Mouse (Mus musculus) hindbrain, embryonic 14.5 days (tissue): Measurements from ENCODE around the gene Prom1. TPM values are rescaled to one million over a fixed set of nuclear protein-coding genes. Genes with fewer than 3 reads are reported as not detected.

Experiments
- ATAC-seq: fragments of 200-750 bp; cut with Nextera tagmentation; 2 replicates; pipeline ENCODE4 v1.8.0; 2017; ENCODE audit warnings: moderate number of reproducible peaks, mild to moderate bottlenecking, moderate TSS enrichment, moderate library complexity; ENCODE audit not compliant: low FRiP score
- DNase-seq: peaks from one replicate; pipeline ENCODE4 v3.0.0-alpha.2; 2015; ENCODE audit warnings: low spot score
- H3K27ac ChIP-seq: fragments of 300-500 bp; sonication (generic); 2 replicates; pipeline ENCODE4 v1.5.1; 2014; ENCODE audit warnings: mild to moderate bottlenecking, moderate library complexity
- H3K27me3 ChIP-seq: fragments of 300-500 bp; sonication (generic); 2 replicates; pipeline ENCODE4 v1.6.1; 2014; ENCODE audit warnings: mild to moderate bottlenecking, low read length, mixed read lengths; ENCODE audit not compliant: control insufficient read depth, insufficient read depth
- H3K36me3 ChIP-seq: fragments of 300-500 bp; sonication (generic); replicated peaks from 2 replicates; pipeline ENCODE4 v1.6.1; 2014; ENCODE audit not compliant: control insufficient read depth, insufficient read depth
- H3K4me1 ChIP-seq: fragments of 300-500 bp; sonication (generic); replicated peaks from 2 replicates; pipeline ENCODE4 v1.6.1; 2014; ENCODE audit warnings: antibody characterized with exemption, low read length, mixed read lengths; ENCODE audit not compliant: control insufficient read depth, insufficient read depth
- H3K4me2 ChIP-seq: fragments of 300-500 bp; sonication (generic); replicated peaks from 2 replicates; pipeline ENCODE4 v1.6.1; 2014; ENCODE audit warnings: mild to moderate bottlenecking, moderate library complexity
- H3K4me3 ChIP-seq: fragments of 300-500 bp; sonication (generic); replicated peaks from 2 replicates; pipeline ENCODE4 v1.5.1; 2014; ENCODE audit warnings: mild to moderate bottlenecking, low read length
- H3K9ac ChIP-seq: fragments of 300-500 bp; sonication (generic); 2 replicates; pipeline ENCODE4 v1.6.1; 2014
- H3K9me3 ChIP-seq: fragments of 300-500 bp; sonication (generic); 2 replicates; pipeline ENCODE4 v1.6.1; 2016; ENCODE audit warnings: low read length; ENCODE audit not compliant: control insufficient read depth
- WGBS: fragments of 180-500 bp; shearing (Covaris S2); extraction: QIAGEN DNeasy Blood & Tissue Kit; methylation state at CpG from one replicate; pipeline ENCODE4 v1.1.7; 2014; 5-methylcytosine and 5-hydroxymethylcytosine counted together
- polyA plus RNA-seq: library from polyadenylated mRNA; unstranded; fragments of >200 nt; fragmentation: Nextera tagmentation; extraction: Ambion mirVana; gene quantifications from 2 replicates; pipeline ENCODE4 v1.2.1, GENCODE M21; 2014

Gene Prom1
- polyA plus RNA-seq, 1 experiment from 2014 or later: 42.6 TPM

DNA sequence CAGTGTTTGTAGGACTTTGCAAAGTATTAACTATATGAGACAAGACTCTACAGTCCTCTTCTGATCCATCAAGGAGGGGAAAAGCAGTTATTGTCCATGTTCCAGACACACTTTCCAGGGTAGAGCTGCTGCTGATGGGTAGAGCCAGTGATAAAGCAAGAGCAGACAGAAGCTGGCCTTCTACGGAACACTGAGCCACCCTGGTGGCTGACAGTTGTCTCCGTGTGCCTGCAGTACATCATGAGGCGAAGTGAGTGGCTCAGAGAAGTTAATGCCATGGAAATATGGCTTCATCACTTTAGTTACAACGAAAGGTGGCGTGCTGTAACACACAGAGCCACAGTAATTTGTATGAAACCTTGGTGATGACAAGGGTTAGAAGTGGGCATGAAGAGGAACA lies 112.8 kb downstream of the Prom1 start:
- DNase-seq (no peak), ATAC-seq (no peak)
- no peaks in the 10 kb centered on the region for H3K9me3 ChIP-seq
- 83% methylated on average over 5 of the region's 5 CpGs for WGBS
- H3K9ac ChIP-seq: no peak overlapping the region
- no peak overlapping the region for H3K4me3 ChIP-seq
- no peaks in the 10 kb centered on the region for H3K36me3 ChIP-seq
- H3K4me1 ChIP-seq: no peaks in the 10 kb centered on the region
- H3K27ac ChIP-seq: no peak overlapping the region
- no peak overlapping the region for H3K4me2 ChIP-seq
- no peaks in the 10 kb centered on the region for H3K27me3 ChIP-seq

DNA sequence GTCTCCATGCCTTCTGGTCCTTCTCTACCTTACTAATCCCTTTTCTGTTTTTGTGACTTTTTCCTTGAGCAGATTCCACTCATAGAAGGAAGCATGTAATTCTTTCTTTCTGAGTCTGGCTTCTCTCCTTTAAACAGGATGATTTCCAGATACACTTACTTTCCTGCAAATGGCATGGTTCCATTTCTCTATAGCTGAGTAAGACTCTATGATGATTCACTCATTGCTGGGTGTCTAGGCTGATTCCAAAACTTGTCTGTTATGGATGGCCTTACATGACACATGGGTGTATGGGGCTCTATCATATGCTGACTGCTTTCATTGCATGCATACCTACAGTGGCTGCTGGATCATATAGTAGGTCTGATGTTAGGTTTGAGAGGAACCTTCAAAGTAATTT lies 115.6 kb downstream of the Prom1 start:
- H3K9me3 ChIP-seq: no peaks in the 10 kb centered on the region
- no peaks in the 10 kb centered on the region for H3K27me3 ChIP-seq
- DNase-seq (no peak), ATAC-seq (no peak)
- no peak overlapping the region for H3K9ac ChIP-seq
- H3K4me3 ChIP-seq: no peak overlapping the region
- no peak overlapping the region for H3K27ac ChIP-seq
- H3K36me3 ChIP-seq: no peaks in the 10 kb centered on the region
- no peaks in the 10 kb centered on the region for H3K4me1 ChIP-seq
- H3K4me2 ChIP-seq: no peak overlapping the region

DNA sequence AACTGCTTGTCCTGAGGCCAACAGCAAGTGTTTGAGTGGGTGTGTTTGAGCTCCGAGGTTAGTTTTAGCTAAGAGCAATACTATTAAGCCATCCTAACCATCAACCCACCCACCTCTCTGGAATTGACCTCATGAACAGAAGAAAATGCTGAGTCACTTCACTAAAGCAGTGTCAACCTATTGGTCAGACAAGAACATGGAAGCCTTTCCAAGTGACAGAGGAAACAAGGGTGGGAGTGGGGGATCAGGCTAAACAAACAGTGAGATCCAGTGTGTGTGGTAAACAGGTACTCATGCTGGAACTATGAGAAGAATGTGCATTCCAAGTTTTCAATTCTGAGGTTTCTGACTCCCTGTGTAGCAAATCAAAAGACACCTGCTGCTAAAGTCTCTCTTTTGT lies 118.9 kb downstream of the Prom1 start:
- no peaks in the 10 kb centered on the region for H3K4me1 ChIP-seq
- no peak overlapping the region for H3K27ac ChIP-seq
- no peaks in the 10 kb centered on the region for H3K27me3 ChIP-seq
- DNase-seq (no peak), ATAC-seq (no peak)
- H3K4me2 ChIP-seq: no peak overlapping the region
- WGBS: 67% methylated on average over 1 of the region's 1 CpGs
- no peaks in the 10 kb centered on the region for H3K9me3 ChIP-seq
- no peak overlapping the region for H3K9ac ChIP-seq
- H3K36me3 ChIP-seq: no peaks in the 10 kb centered on the region
- H3K4me3 ChIP-seq: no peak overlapping the region

DNA sequence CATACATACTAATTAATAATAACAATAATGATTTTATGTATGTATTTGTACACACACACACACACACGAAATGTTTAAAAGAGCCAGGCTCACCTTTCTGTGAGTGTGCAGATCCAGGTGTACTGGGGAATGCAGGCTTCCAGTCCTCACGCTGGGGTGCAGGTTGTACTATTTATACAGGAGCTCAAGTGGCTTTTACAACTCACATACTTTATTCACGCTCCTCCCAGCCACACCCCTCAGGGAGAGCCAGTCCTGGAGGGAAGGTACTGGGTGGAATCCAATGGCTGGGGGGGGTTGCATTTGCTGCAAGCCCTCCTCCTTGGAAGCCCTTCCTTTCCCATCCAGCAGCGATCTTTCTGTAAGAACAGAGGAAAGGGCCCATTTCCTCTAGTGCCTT lies 120.2 kb downstream of the Prom1 start, which contains the start of gene Fgfbp1:
TSS of gene Fgfbp1 (minus strand) at position 160 of the 400 bp plus-strand sequence.
- no peaks in the 10 kb centered on the region for H3K27me3 ChIP-seq
- H3K4me3 ChIP-seq: no peak within 1 kb of the TSS
- H3K4me2 ChIP-seq: no peak within 1 kb of the TSS
- DNase-seq (no peak), ATAC-seq (no peak)
- no peak within 1 kb of the TSS for H3K27ac ChIP-seq
- H3K9me3 ChIP-seq: no peaks in the 10 kb centered on the region
- H3K4me1 ChIP-seq: no peaks in the 10 kb centered on the region
- no peak within 1 kb of the TSS for H3K9ac ChIP-seq
- 60% methylated on average over 4 of the region's 4 CpGs for WGBS
- no peaks in the 10 kb centered on the region for H3K36me3 ChIP-seq

DNA sequence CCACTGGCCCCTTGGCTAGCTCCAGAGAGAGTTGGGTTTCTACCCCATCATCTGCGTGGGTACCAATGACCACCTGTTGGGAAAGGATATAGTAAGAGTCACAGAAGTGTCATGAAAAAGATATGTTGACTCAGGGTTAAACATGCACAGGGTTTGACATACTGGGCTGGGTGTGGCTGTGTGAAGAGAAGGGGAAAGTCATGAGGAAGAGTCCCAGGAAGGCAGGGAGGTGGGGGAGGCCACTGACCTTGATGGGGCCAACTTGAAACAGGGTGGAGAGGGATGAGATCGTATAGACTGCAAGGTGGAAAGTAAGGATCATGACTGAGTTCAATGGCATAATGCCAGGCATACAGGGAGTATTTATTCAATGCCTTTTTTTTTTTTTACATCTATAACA lies 121.4 kb downstream of the Prom1 start:
- WGBS: 90% methylated on average over 2 of the region's 2 CpGs
- DNase-seq (no peak), ATAC-seq (no peak)
- Histone ChIP-seq H3K4me1 (no peaks in the 10 kb centered on the region), H3K4me3 (no peak overlapping the region), H3K4me2 (no peak overlapping the region), H3K27me3 (no peaks in the 10 kb centered on the region), H3K36me3 (no peaks in the 10 kb centered on the region), H3K9me3 (no peaks in the 10 kb centered on the region), H3K27ac (no peak overlapping the region), H3K9ac (no peak overlapping the region)

DNA sequence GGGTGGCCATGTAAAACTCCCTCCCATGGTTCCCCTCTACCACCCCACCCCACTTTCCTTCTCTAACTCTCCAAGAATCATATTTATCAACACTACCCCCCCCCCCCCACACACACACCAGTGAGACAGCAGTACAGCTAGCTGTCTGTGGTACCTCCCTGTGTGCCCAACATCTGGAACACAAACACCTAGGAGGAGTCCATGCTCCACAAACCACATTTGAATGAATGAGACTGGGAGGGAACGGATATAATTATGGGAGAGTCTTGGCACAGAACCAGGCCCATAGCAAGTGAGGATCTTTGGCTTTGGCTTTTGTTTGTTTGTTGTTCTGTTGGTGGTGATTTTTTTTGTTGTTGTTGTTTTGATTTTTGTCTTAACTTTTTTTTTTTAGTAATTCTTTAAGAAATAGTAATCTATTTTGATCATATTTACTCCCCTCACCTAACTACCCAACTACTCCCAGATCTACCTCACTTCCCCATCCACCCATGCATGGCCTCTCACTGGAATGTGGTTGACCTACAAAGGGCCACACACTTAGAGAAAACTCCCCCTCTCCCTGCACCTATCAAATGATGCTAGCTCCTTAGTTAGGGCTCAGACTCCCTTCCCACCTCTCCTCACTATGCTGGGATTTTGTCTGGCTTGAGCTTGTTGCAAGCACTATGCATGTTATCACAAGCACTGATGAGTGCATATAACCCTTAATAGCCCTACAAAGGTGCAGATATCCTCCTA lies 124.8 kb downstream of the Prom1 start:
- H3K9ac ChIP-seq: no peak overlapping the region
- no peaks in the 10 kb centered on the region for H3K4me1 ChIP-seq
- H3K27ac ChIP-seq: no peak overlapping the region
- no peaks in the 10 kb centered on the region for H3K9me3 ChIP-seq
- no peaks in the 10 kb centered on the region for H3K36me3 ChIP-seq
- H3K27me3 ChIP-seq: no peaks in the 10 kb centered on the region
- 72% methylated on average over 1 of the region's 1 CpGs for WGBS
- DNase-seq: no peak
- ATAC-seq: no peak
- H3K4me3 ChIP-seq: no peak overlapping the region
- H3K4me2 ChIP-seq: no peak overlapping the region

DNA sequence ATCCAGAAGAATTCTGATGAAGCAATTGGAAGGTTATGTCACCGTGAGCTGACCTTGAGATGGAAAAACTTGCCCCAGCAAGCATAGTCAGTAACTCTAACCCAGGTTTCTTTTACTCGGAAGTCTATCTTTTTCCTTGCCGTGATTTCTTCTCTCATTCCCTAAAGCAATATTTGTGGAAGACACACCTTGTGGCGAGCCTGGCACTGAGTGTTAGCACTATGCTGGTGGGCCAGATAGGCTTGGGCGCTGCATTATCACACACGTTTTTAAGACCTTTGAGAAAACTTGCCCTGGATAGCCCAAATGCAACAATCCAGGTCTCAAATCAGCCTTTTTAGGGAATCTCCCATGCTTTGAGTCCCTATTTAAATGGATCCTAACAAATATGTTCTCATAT lies 127.7 kb downstream of the Prom1 start:
- no peak overlapping the region for H3K9ac ChIP-seq
- DNase-seq (no peak), ATAC-seq (no peak)
- H3K27me3 ChIP-seq: no peaks in the 10 kb centered on the region
- no peak overlapping the region for H3K27ac ChIP-seq
- no peaks in the 10 kb centered on the region for H3K36me3 ChIP-seq
- no peaks in the 10 kb centered on the region for H3K9me3 ChIP-seq
- no peaks in the 10 kb centered on the region for H3K4me1 ChIP-seq
- 94% methylated on average over 6 of the region's 6 CpGs for WGBS
- H3K4me2 ChIP-seq: no peak overlapping the region
- no peak overlapping the region for H3K4me3 ChIP-seq

DNA sequence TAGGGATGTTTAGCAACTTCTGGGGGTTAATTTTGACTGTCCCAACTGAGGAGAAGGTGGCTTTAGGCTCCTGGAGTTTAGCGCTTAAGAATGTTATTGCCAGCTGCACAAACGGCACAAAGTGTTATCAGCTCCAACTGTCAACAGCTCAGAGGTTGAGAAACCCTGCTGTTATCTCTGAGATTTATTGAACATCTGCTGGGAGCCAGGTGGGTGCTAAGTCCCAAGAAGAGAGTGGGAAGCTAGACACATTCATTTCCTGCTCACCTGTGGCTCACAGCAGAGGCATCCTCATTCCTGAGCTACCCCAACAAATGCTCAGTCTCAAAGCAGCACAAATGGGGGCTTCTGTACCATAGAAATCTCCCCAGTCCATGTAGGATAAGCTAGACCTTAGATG lies 130.7 kb downstream of the Prom1 start:
- no peak overlapping the region for H3K4me2 ChIP-seq
- H3K27ac ChIP-seq: no peak overlapping the region
- DNase-seq: no peak
- 84% methylated on average over 2 of the region's 2 CpGs for WGBS
- H3K36me3 ChIP-seq: no peaks in the 10 kb centered on the region
- no peak overlapping the region for H3K4me3 ChIP-seq
- no peaks in the 10 kb centered on the region for H3K4me1 ChIP-seq
- ATAC-seq: no peak
- no peak overlapping the region for H3K9ac ChIP-seq
- no peaks in the 10 kb centered on the region for H3K9me3 ChIP-seq
- no peaks in the 10 kb centered on the region for H3K27me3 ChIP-seq

DNA sequence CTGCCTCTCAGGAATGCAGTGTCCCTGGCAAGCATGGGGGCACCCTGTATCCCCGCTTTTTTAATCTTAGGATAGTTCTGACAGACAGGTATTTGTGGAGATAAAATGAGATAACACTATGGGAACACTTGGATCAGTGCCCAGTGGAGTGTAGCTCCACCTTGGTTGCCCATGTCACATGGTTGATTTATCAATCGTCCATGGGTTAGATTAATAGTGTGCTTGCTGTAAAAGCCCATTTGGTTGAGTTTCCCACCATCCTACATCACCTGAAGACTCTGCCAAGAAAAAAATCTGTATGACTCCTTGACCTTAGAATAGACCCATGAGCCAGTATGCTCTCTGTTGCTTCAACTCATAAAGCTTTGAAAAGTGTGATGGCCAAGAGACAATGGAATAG lies 131.3 kb downstream of the Prom1 start:
- H3K4me3 ChIP-seq: no peak overlapping the region
- ATAC-seq (no peak), DNase-seq (no peak)
- no peak overlapping the region for H3K4me2 ChIP-seq
- no peaks in the 10 kb centered on the region for H3K27me3 ChIP-seq
- no peak overlapping the region for H3K9ac ChIP-seq
- no peaks in the 10 kb centered on the region for H3K9me3 ChIP-seq
- no peaks in the 10 kb centered on the region for H3K4me1 ChIP-seq
- H3K27ac ChIP-seq: no peak overlapping the region
- 88% methylated on average over 2 of the region's 2 CpGs for WGBS
- no peaks in the 10 kb centered on the region for H3K36me3 ChIP-seq

DNA sequence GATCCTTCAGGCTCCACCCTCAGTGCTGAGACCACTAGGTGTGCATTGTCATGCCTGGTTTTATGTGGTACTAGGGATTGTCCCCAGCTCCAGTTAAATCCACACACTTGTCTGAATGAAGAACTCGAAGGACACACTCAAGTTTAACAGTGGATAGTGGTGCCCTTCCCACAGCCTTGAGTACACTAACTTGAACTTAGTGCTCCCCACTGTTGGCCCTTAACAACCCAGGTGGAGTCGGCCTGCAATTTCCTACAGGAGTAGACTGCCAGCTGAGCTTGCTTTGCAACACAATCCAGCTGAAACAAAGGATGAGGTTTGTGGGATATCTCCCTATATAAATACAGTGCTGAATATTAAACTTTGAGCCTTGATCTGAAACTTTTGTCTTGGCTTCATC lies 133.2 kb downstream of the Prom1 start:
- H3K36me3 ChIP-seq: no peaks in the 10 kb centered on the region
- no peak for ATAC-seq
- 52% methylated on average over 2 of the region's 2 CpGs for WGBS
- H3K4me1 ChIP-seq: no peaks in the 10 kb centered on the region
- no peak overlapping the region for H3K4me3 ChIP-seq
- no peaks in the 10 kb centered on the region for H3K27me3 ChIP-seq
- no peak overlapping the region for H3K9ac ChIP-seq
- DNase-seq: no peak
- no peak overlapping the region for H3K4me2 ChIP-seq
- H3K9me3 ChIP-seq: no peaks in the 10 kb centered on the region
- H3K27ac ChIP-seq: no peak overlapping the region
